In the genomic region with DNA sequence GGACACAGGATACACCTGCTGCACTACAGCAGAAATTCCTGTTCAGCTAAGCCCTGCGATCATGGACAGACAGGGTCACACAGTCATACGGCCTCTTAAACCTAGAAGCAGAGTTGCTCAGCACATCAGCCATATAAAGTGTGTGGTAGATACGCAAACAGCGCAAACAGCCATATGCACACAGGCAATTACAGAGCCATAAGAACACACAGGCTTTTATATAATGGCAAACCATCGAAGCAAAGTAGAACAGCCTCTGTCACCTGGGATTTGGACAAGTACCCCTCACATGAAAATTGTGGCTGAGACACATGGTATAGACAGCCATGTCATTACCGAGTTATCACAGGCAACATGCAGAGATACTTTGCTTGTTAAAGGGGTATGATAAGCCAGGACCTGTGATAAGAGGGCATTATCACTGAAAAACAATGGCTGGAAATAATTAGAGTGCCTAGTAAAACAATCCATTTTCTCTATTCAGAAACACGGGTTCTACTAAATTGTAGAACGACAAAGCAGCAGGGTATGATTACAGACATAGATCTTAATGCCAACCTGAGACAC, we compare ENCODE assay signal across 8 mouse cellular contexts. TPM values are rescaled to one million over a fixed set of nuclear protein-coding genes. Genes with fewer than 3 reads are reported as not detected.
DNase-seq lines count a peak whose midpoint lies in the region; ATAC-seq and TF ChIP-seq lines count a peak whose summit lies in the region.

No protein-coding gene starts in this region.

- H3K9ac ChIP-seq in limb, embryonic 14.5 days (ENCODE audit: low read depth, low read length, severe bottlenecking) = peak overlapping the region; percentile 42
- no peak overlapping the region for H3K9ac ChIP-seq in stomach, embryonic 15.5 days

- H3K27me3 ChIP-seq in cerebellum, adult 2 months (ENCODE audit: control insufficient read depth, insufficient read depth, low read length) = no peaks in the 10 kb centered on the region
- no peaks in the 10 kb centered on the region for H3K27me3 ChIP-seq in megakaryocyte, embryonic 14.5 days (replicated peaks)
- no peaks in the 10 kb centered on the region for H3K27me3 ChIP-seq in limb, embryonic 14.5 days (ENCODE audit: control insufficient read depth, insufficient read depth, low read length)
- H3K27me3 ChIP-seq in stomach, embryonic 15.5 days (replicated peaks) = no peaks in the 10 kb centered on the region

- WGBS in cerebellum, adult 2 months = 31% methylated on average over 8 of the region's 8 CpGs
- WGBS in limb, embryonic 14.5 days = 20% methylated on average over 8 of the region's 8 CpGs
- 28% methylated on average over 8 of the region's 8 CpGs for WGBS in stomach, embryonic 15.5 days

- TF ChIP-seq POLR2A in cerebellum, adult 2 months (IDR thresholded peaks at IDR 0.05; ENCODE audit: borderline replicate concordance, insufficient read depth, low read length) = no peak
- TF ChIP-seq POLR2A in limb, embryonic 14.5 days (IDR thresholded peaks at IDR 0.05; ENCODE audit: borderline replicate concordance, extremely low read depth, insufficient read depth, insufficient read length) = no peak

- H3K4me1 ChIP-seq in cerebellum, adult 2 months (ENCODE audit: control insufficient read depth, insufficient read depth, low read length) = peaks cover 5% of the 10 kb centered on the region; the same call in 1 of the 2 replicates
- peaks cover 79% of the 10 kb centered on the region for H3K4me1 ChIP-seq in megakaryocyte, embryonic 14.5 days
- peaks cover 23% of the 10 kb centered on the region for H3K4me1 ChIP-seq in limb, embryonic 14.5 days (ENCODE audit: control insufficient read depth, insufficient read depth, low read length)
- peaks cover 43% of the 10 kb centered on the region for H3K4me1 ChIP-seq in stomach, embryonic 15.5 days

- H3K27ac ChIP-seq in cerebellum, adult 2 months (ENCODE audit: insufficient read depth, low read length) = peak overlapping the region; percentile 67
- no peak overlapping the region; the same call in 1 of the 2 replicates for H3K27ac ChIP-seq in limb, embryonic 14.5 days (replicated peaks; ENCODE audit: low read depth, low read length)
- peak overlapping the region; percentile 95 for H3K27ac ChIP-seq in stomach, embryonic 15.5 days

- DNase-seq in cerebellum, adult 2 months = no peak
- no peak for DNase-seq in cerebellum, postnatal 10 days
- DNase-seq in limb, embryonic 14.5 days (ENCODE audit: low spot score) = no peak
- DNase-seq in embryo, embryonic 10.5 days (ENCODE audit: low spot score) = no peak

- TF ChIP-seq CTCF in cerebellum, adult 2 months (IDR thresholded peaks at IDR 0.05; ENCODE audit: borderline replicate concordance, insufficient read depth, low read depth, low read length) = no peak

- ATAC-seq in megakaryocyte, adult 5-6 weeks (ENCODE audit: poor library complexity, severe bottlenecking) = no peak
- no peak for ATAC-seq in limb, embryonic 14.5 days (ENCODE audit: low FRiP score, low read depth)
- ATAC-seq in stomach, embryonic 15.5 days (ENCODE audit: insufficient read depth, low FRiP score, low read depth) = no peak
- ATAC-seq in cerebellum, adult (ENCODE audit: insufficient number of reproducible peaks, low FRiP score, low TSS enrichment) = no peak

- no peaks in the 10 kb centered on the region for H3K36me3 ChIP-seq in megakaryocyte, embryonic 14.5 days (replicated peaks; ENCODE audit: low read length)
- no peaks in the 10 kb centered on the region for H3K36me3 ChIP-seq in limb, embryonic 14.5 days (ENCODE audit: control insufficient read depth, insufficient read depth, low read length)
- no peaks in the 10 kb centered on the region for H3K36me3 ChIP-seq in stomach, embryonic 15.5 days

- peak overlapping the region; percentile 59 for H3K4me3 ChIP-seq in cerebellum, adult 2 months (replicated peaks; ENCODE audit: insufficient read depth, low read depth, low read length)
- H3K4me3 ChIP-seq in megakaryocyte, embryonic 14.5 days (replicated peaks) = peak overlapping the region; percentile 92
- peak overlapping the region; percentile 37 for H3K4me3 ChIP-seq in limb, embryonic 14.5 days (replicated peaks; ENCODE audit: low read length)
- H3K4me3 ChIP-seq in stomach, embryonic 15.5 days (replicated peaks) = peak overlapping the region; percentile 52

- H3K4me2 ChIP-seq in limb, embryonic 14.5 days (replicated peaks; ENCODE audit: low read depth, low read length, severe bottlenecking) = peak overlapping the region; percentile 89
- H3K4me2 ChIP-seq in stomach, embryonic 15.5 days = peak overlapping the region; percentile 99

- no peaks in the 10 kb centered on the region for H3K9me3 ChIP-seq in megakaryocyte, embryonic 14.5 days
- no peaks in the 10 kb centered on the region for H3K9me3 ChIP-seq in limb, embryonic 14.5 days (ENCODE audit: control insufficient read depth, low read length)
- no peaks in the 10 kb centered on the region for H3K9me3 ChIP-seq in stomach, embryonic 15.5 days

RNA-seq across cellular contexts. Expression of a gene that starts 3.9 kb away (rescaled TPM):
- polyA plus RNA-seq in cerebellum, adult 2 months (2012; rRNA removed) = 14.1 and 14.2 TPM in 2 replicates
- polyA plus RNA-seq in megakaryocyte, embryonic 14.5 days (2012; ENCODE audit: insufficient read depth, low replicate concordance) = 7.3 and 8.9 TPM in 2 replicates
- 0.82 and 1.1 TPM in 2 replicates for total RNA-seq in megakaryocyte, adult 5-6 weeks (2015)
- total RNA-seq in megakaryocyte, adult 5-6 weeks (2017) = 3.1 and 6.6 TPM in 2 replicates
- polyA plus RNA-seq in limb, embryonic 14.5 days (2012; rRNA removed) = 15.1 and 17.7 TPM in 2 replicates
- 17.4 and 18.1 TPM in 2 replicates for polyA plus RNA-seq in limb, embryonic 14.5 days (2014; fragmentation: Nextera tagmentation; extraction: Ambion mirVana)
- polyA plus RNA-seq in stomach, embryonic 15.5 days (2015; fragmentation: Nextera tagmentation; extraction: Ambion mirVana) = 46.3 and 51.1 TPM in 2 replicates

RNA-seq across cellular contexts. Expression of a gene that starts 7.9 kb away (rescaled TPM):
- 12.8 and 13.5 TPM in 2 replicates for polyA plus RNA-seq in cerebellum, adult 2 months (2012; rRNA removed)
- polyA plus RNA-seq in megakaryocyte, embryonic 14.5 days (2012; ENCODE audit: insufficient read depth, low replicate concordance) = 743 and 797 TPM in 2 replicates
- total RNA-seq in megakaryocyte, adult 5-6 weeks (2015) = 45.5 and 60.4 TPM in 2 replicates
- total RNA-seq in megakaryocyte, adult 5-6 weeks (2017) = 110 and 125 TPM in 2 replicates
- 11.3 and 16.4 TPM in 2 replicates for polyA plus RNA-seq in limb, embryonic 14.5 days (2012; rRNA removed)
- 16.9 and 18.0 TPM in 2 replicates for polyA plus RNA-seq in limb, embryonic 14.5 days (2014; fragmentation: Nextera tagmentation; extraction: Ambion mirVana)
- 33.4 and 49.6 TPM in 2 replicates for polyA plus RNA-seq in stomach, embryonic 15.5 days (2015; fragmentation: Nextera tagmentation; extraction: Ambion mirVana)

RNA-seq across cellular contexts. Expression of a gene that starts 16.9 kb away (rescaled TPM):
- polyA plus RNA-seq in cerebellum, adult 2 months (2012; rRNA removed) = 58.7 and 61.5 TPM in 2 replicates
- polyA plus RNA-seq in megakaryocyte, embryonic 14.5 days (2012; ENCODE audit: insufficient read depth, low replicate concordance) = 248 and 286 TPM in 2 replicates
- 56.8 and 75.8 TPM in 2 replicates for total RNA-seq in megakaryocyte, adult 5-6 weeks (2015)
- 41.1 and 49.0 TPM in 2 replicates for total RNA-seq in megakaryocyte, adult 5-6 weeks (2017)
- polyA plus RNA-seq in limb, embryonic 14.5 days (2012; rRNA removed) = 58.6 and 60.8 TPM in 2 replicates
- polyA plus RNA-seq in limb, embryonic 14.5 days (2014; fragmentation: Nextera tagmentation; extraction: Ambion mirVana) = 87.6 and 90.8 TPM in 2 replicates
- 112 and 113 TPM in 2 replicates for polyA plus RNA-seq in stomach, embryonic 15.5 days (2015; fragmentation: Nextera tagmentation; extraction: Ambion mirVana)

RNA-seq across cellular contexts. Expression of a gene that starts 17.1 kb away (rescaled TPM):
- polyA plus RNA-seq in cerebellum, adult 2 months (2012; rRNA removed) = 345 and 351 TPM in 2 replicates
- polyA plus RNA-seq in megakaryocyte, embryonic 14.5 days (2012; ENCODE audit: insufficient read depth, low replicate concordance) = 68.6 and 73.1 TPM in 2 replicates
- 180 and 184 TPM in 2 replicates for total RNA-seq in megakaryocyte, adult 5-6 weeks (2015)
- 230 and 256 TPM in 2 replicates for total RNA-seq in megakaryocyte, adult 5-6 weeks (2017)
- 387 and 405 TPM in 2 replicates for polyA plus RNA-seq in limb, embryonic 14.5 days (2012; rRNA removed)
- 839 and 877 TPM in 2 replicates for polyA plus RNA-seq in limb, embryonic 14.5 days (2014; fragmentation: Nextera tagmentation; extraction: Ambion mirVana)
- 637 and 677 TPM in 2 replicates for polyA plus RNA-seq in stomach, embryonic 15.5 days (2015; fragmentation: Nextera tagmentation; extraction: Ambion mirVana)

RNA-seq across cellular contexts. Expression of a gene that starts 17.2 kb away (rescaled TPM):
- polyA plus RNA-seq in cerebellum, adult 2 months (2012; rRNA removed) = not detected in 2 replicates
- not detected in 2 replicates for polyA plus RNA-seq in megakaryocyte, embryonic 14.5 days (2012; ENCODE audit: insufficient read depth, low replicate concordance)
- 3.2 TPM in 1 of 2 replicates, not detected in the other for total RNA-seq in megakaryocyte, adult 5-6 weeks (2015)
- total RNA-seq in megakaryocyte, adult 5-6 weeks (2017) = not detected in 2 replicates
- polyA plus RNA-seq in limb, embryonic 14.5 days (2012; rRNA removed) = 2.0 TPM in 1 of 2 replicates, not detected in the other
- polyA plus RNA-seq in limb, embryonic 14.5 days (2014; fragmentation: Nextera tagmentation; extraction: Ambion mirVana) = not detected in 2 replicates
- not detected in 2 replicates for polyA plus RNA-seq in stomach, embryonic 15.5 days (2015; fragmentation: Nextera tagmentation; extraction: Ambion mirVana)

Comparison
In these comparisons a context has a peak if more than half of its experiments do, and no peak if none do; other contexts are left out.
1. H3K4me3 ChIP-seq: peak in every context shown above with its lines; median percentile 92 in megakaryocyte, embryonic 14.5 days; 59 in cerebellum, adult 2 months; 52 in stomach, embryonic 15.5 days; 37 in limb, embryonic 14.5 days.
2. RNA of a gene that starts 7.9 kb away (polyA plus RNA-seq): 743 to 797 TPM in megakaryocyte, embryonic 14.5 days; 33.4 to 49.6 TPM in stomach, embryonic 15.5 days, 11.3 to 18.0 TPM in limb, embryonic 14.5 days and 12.8 to 13.5 TPM in cerebellum, adult 2 months; every median in the first group is over 10 times any median in the second.